Mouse (Mus musculus): ENCODE results near the gene Grk3.

- peak; percentile 29; the same call in 1 of the 2 replicates for TF ChIP-seq CTCF (IDR thresholded peaks at IDR 0.05; ENCODE audit: low read depth)
- TF ChIP-seq EP300 (IDR thresholded peaks at IDR 0.05; ENCODE audit: low read depth), result no peak
Observed at GRCm38 (mm10) chr5:113014111-113014807, 1.3 kb downstream of the Grk3 start.

Data from heart, postnatal 0 days (tissue).